Mouse (Mus musculus) stomach, postnatal 0 days (tissue): Measurements from ENCODE around the gene Tnfrsf19. TPM values are rescaled to one million over a fixed set of nuclear protein-coding genes. Genes with fewer than 3 reads are reported as not detected.

Experiments used
- ATAC-seq: fragments of 200-750 bp; cut with Nextera tagmentation; 2 replicates; pipeline ENCODE4 v1.8.0; 2017; ENCODE audit not compliant: low FRiP score, low TSS enrichment
- DNase-seq: peaks from one replicate; pipeline ENCODE4 v3.0.0-alpha.2; 2016; ENCODE audit warnings: low spot score
- H3K27ac ChIP-seq: fragments of 300-500 bp; sonication (generic); replicated peaks from 2 replicates; pipeline ENCODE4 v1.5.1; 2014; ENCODE audit warnings: mild to moderate bottlenecking, control low read depth
- H3K27me3 ChIP-seq: fragments of 300-500 bp; sonication (generic); 2 replicates; pipeline ENCODE4 v1.6.1; 2014; ENCODE audit warnings: low read length; ENCODE audit not compliant: control insufficient read depth, insufficient read depth
- H3K36me3 ChIP-seq: fragments of 300-500 bp; sonication (generic); 2 replicates; pipeline ENCODE4 v1.6.1; 2014; ENCODE audit warnings: low read length, mixed read lengths; ENCODE audit not compliant: control insufficient read depth, insufficient read depth
- H3K4me1 ChIP-seq: fragments of 300-500 bp; sonication (generic); replicated peaks from 2 replicates; pipeline ENCODE4 v1.6.1; 2014; ENCODE audit warnings: antibody characterized with exemption; ENCODE audit not compliant: control insufficient read depth, insufficient read depth
- H3K4me2 ChIP-seq: fragments of 300-500 bp; sonication (generic); replicated peaks from 2 replicates; pipeline ENCODE4 v1.6.1; 2014; ENCODE audit warnings: low read depth, mild to moderate bottlenecking, control low read depth, moderate library complexity
- H3K4me3 ChIP-seq: fragments of 300-500 bp; sonication (generic); 2 replicates; pipeline ENCODE4 v1.5.1; 2014; ENCODE audit warnings: low read depth, low read length, control low read depth
- H3K9ac ChIP-seq: fragments of 300-500 bp; sonication (generic); 2 replicates; pipeline ENCODE4 v1.6.1; 2014; ENCODE audit warnings: mild to moderate bottlenecking, low read length, control low read depth, mixed read lengths
- H3K9me3 ChIP-seq: fragments of 300-500 bp; sonication (generic); 2 replicates; pipeline ENCODE4 v1.6.1; 2016; ENCODE audit warnings: low read length; ENCODE audit not compliant: control insufficient read depth
- CTCF ChIP-seq: IDR thresholded peaks from 2 replicates; pipeline ENCODE4 v1.5.1; 2016; ENCODE audit warnings: antibody characterized with exemption, low read depth, mild to moderate bottlenecking, moderate library complexity
- EP300 ChIP-seq: optimal IDR thresholded peaks from 2 replicates; pipeline ENCODE3; 2016; ENCODE audit warnings: antibody characterized with exemption
- WGBS: fragments of 180-500 bp; shearing (Covaris S2); extraction: QIAGEN DNeasy Blood & Tissue Kit; methylation state at CpG from one replicate; pipeline ENCODE4 v1.1.7; 2014; 5-methylcytosine and 5-hydroxymethylcytosine counted together
- polyA plus RNA-seq: library from polyadenylated mRNA; unstranded; fragments of >200 nt; fragmentation: Nextera tagmentation; extraction: Ambion mirVana; gene quantifications from 2 replicates; pipeline ENCODE4 v1.2.1, GENCODE M21; 2015

The Tnfrsf19 gene
- polyA plus RNA-seq, 1 experiment from 2014 or later = 27.8 TPM

GRCm38 (mm10) chr14:60996556-60996955 lies 49.7 kb downstream of the Tnfrsf19 start:
- Histone ChIP-seq H3K27me3 (no peaks in the 10 kb centered on the region), H3K36me3 (no peaks in the 10 kb centered on the region), H3K9ac (no peak overlapping the region), H3K4me1 (peaks cover 3% of the 10 kb centered on the region), H3K9me3 (no peaks in the 10 kb centered on the region), H3K4me2 (no peak overlapping the region), H3K27ac (no peak overlapping the region), H3K4me3 (no peak overlapping the region)
- TF ChIP-seq CTCF (no peak), EP300 (no peak)
- DNase-seq = no peak
- ATAC-seq = no peak
- 82% methylated on average over 6 of the region's 6 CpGs for WGBS

- ATAC-seq (peak; percentile 91), DNase-seq (peak; percentile 62)
- Histone ChIP-seq H3K4me1 (peaks cover 3% of the 10 kb centered on the region), H3K27ac (peak overlapping the region; percentile 42), H3K4me3 (no peak overlapping the region), H3K36me3 (no peaks in the 10 kb centered on the region), H3K9ac (no peak overlapping the region), H3K9me3 (no peaks in the 10 kb centered on the region), H3K4me2 (no peak overlapping the region), H3K27me3 (no peaks in the 10 kb centered on the region)
- WGBS = 19% methylated on average over 10 of the region's 10 CpGs
- TF ChIP-seq EP300 (no peak), CTCF (no peak)
Measured at GRCm38 (mm10) chr14:60993506-60993905, 52.8 kb downstream of the Tnfrsf19 start.

GRCm38 (mm10) chr14:60993092-60993491 lies 53.2 kb downstream of the Tnfrsf19 start:
- Histone ChIP-seq H3K27ac (peak overlapping the region; percentile 42), H3K9ac (no peak overlapping the region), H3K36me3 (no peaks in the 10 kb centered on the region), H3K4me2 (no peak overlapping the region), H3K4me3 (no peak overlapping the region), H3K27me3 (no peaks in the 10 kb centered on the region), H3K4me1 (peaks cover 5% of the 10 kb centered on the region), H3K9me3 (no peaks in the 10 kb centered on the region)
- DNase-seq (no peak), ATAC-seq (peak; percentile 49)
- no peak for TF ChIP-seq EP300
- no peak for TF ChIP-seq CTCF
- 70% methylated on average over 3 of the region's 3 CpGs for WGBS

- H3K4me1 ChIP-seq = peaks cover 5% of the 10 kb centered on the region
Measured at GRCm38 (mm10) chr14:60992144-60992543, 54.1 kb downstream of the Tnfrsf19 start.

GRCm38 (mm10) chr14:60988228-60988627 lies 58.1 kb downstream of the Tnfrsf19 start:
- no peaks in the 10 kb centered on the region for H3K9me3 ChIP-seq
- no peak for TF ChIP-seq CTCF
- TF ChIP-seq EP300 = no peak
- no peak for ATAC-seq
- H3K36me3 ChIP-seq = no peaks in the 10 kb centered on the region
- no peak overlapping the region for H3K9ac ChIP-seq
- H3K27me3 ChIP-seq = no peaks in the 10 kb centered on the region
- H3K4me2 ChIP-seq = no peak overlapping the region
- WGBS = 35% methylated on average over 6 of the region's 6 CpGs
- no peak overlapping the region for H3K4me3 ChIP-seq
- peaks cover 5% of the 10 kb centered on the region for H3K4me1 ChIP-seq
- peak overlapping the region; percentile 70; the same call in 1 of the 2 replicates for H3K27ac ChIP-seq
- DNase-seq = no peak

More at GRCm38 (mm10) chr14:60992144-60992543, 54.1 kb downstream of the Tnfrsf19 start:
- TF ChIP-seq EP300 (no peak), CTCF (no peak)
- ATAC-seq (no peak), DNase-seq (no peak)
- 73% methylated on average over 4 of the region's 4 CpGs for WGBS
- no peaks in the 10 kb centered on the region for H3K9me3 ChIP-seq
- no peaks in the 10 kb centered on the region for H3K27me3 ChIP-seq
- H3K27ac ChIP-seq = no peak overlapping the region; the same call in 1 of the 2 replicates
- no peak overlapping the region for H3K4me3 ChIP-seq
- no peak overlapping the region for H3K9ac ChIP-seq
- no peaks in the 10 kb centered on the region for H3K36me3 ChIP-seq
- no peak overlapping the region for H3K4me2 ChIP-seq

GRCm38 (mm10) chr14:60986926-60987325 lies 59.4 kb downstream of the Tnfrsf19 start:
- DNase-seq (no peak), ATAC-seq (no peak)
- no peak for TF ChIP-seq EP300
- no peak for TF ChIP-seq CTCF
- H3K27ac ChIP-seq = 0 out of 2 replicates have a peak overlapping the region, but pooled peaks have one; percentile 14
- H3K27me3 ChIP-seq = no peaks in the 10 kb centered on the region
- no peaks in the 10 kb centered on the region for H3K36me3 ChIP-seq
- no peaks in the 10 kb centered on the region for H3K9me3 ChIP-seq
- peaks cover 4% of the 10 kb centered on the region for H3K4me1 ChIP-seq
- H3K9ac ChIP-seq = no peak overlapping the region
- no peak overlapping the region for H3K4me2 ChIP-seq
- WGBS = 80% methylated on average over 5 of the region's 5 CpGs
- H3K4me3 ChIP-seq = no peak overlapping the region
